Mouse (Mus musculus): ENCODE results near the gene Guca1a.
"Not testable (repeated sequence)": the region's sequence is repeated elsewhere in the genome, so short reads cannot be mapped to it uniquely, and the experiment has no call there.

Gene Guca1a

GRCm38 (mm10) chr17:47409897-47410861 is 9.8 kb upstream of the Guca1a start:
- not testable (repeated sequence) for DNase-seq (ENCODE audit: low read depth)

- DNase-seq (ENCODE audit: low read depth), result no peak
These were observed 8.1 kb upstream of the Guca1a start for GRCm38 (mm10) chr17:47408558-47408898.

GRCm38 (mm10) chr17:47407717-47408557 is 7.6 kb upstream of the Guca1a start:
- DNase-seq (ENCODE audit: low read depth), result no peak

GRCm38 (mm10) chr17:47399091-47399490 is 1.3 kb downstream of the Guca1a start:
- no peak for DNase-seq (ENCODE audit: low read depth)

GRCm38 (mm10) chr17:47395376-47395913 is 4.9 kb downstream of the Guca1a start:
- DNase-seq (ENCODE audit: low read depth), result peak; percentile 50

- DNase-seq (ENCODE audit: low read depth), result no peak
These were observed 6.0 kb downstream of the Guca1a start for GRCm38 (mm10) chr17:47394223-47394869.

- DNase-seq (ENCODE audit: low read depth), result peak; percentile 27
These were observed 13.7 kb downstream of the Guca1a start for GRCm38 (mm10) chr17:47386649-47387048.

- no peak for DNase-seq (ENCODE audit: low read depth)
These were observed 15.2 kb downstream of the Guca1a start, which contains the start of gene Guca1b for GRCm38 (mm10) chr17:47385145-47385544. TSS of gene Guca1b (plus strand) at chr17:47385393.

- DNase-seq (ENCODE audit: low read depth), result no peak
These were observed 16.3 kb downstream of the Guca1a start for GRCm38 (mm10) chr17:47384064-47384463.

GRCm38 (mm10) chr17:47383266-47383665 is 17.1 kb downstream of the Guca1a start:
- DNase-seq (ENCODE audit: low read depth), result no peak

GRCm38 (mm10) chr17:47381917-47382316 is 18.5 kb downstream of the Guca1a start:
- no peak for DNase-seq (ENCODE audit: low read depth)

GRCm38 (mm10) chr17:47378133-47378532 is 22.3 kb downstream of the Guca1a start:
- DNase-seq (ENCODE audit: low read depth), result no peak

GRCm38 (mm10) chr17:47376779-47377280 is 23.6 kb downstream of the Guca1a start:
- DNase-seq (ENCODE audit: low read depth), result no peak

GRCm38 (mm10) chr17:47373991-47374390 is 26.4 kb downstream of the Guca1a start:
- no peak for DNase-seq (ENCODE audit: low read depth)

GRCm38 (mm10) chr17:47371451-47371850 is 28.9 kb downstream of the Guca1a start:
- peak; percentile 63 for DNase-seq (ENCODE audit: low read depth)

- no peak for DNase-seq (ENCODE audit: low read depth)
These were observed 31.3 kb downstream of the Guca1a start for GRCm38 (mm10) chr17:47369087-47369443.

GRCm38 (mm10) chr17:47368401-47369086 is 31.8 kb downstream of the Guca1a start, which contains the start of gene Mrps10:
TSS of gene Mrps10 (plus strand) at chr17:47368887.
- DNase-seq (ENCODE audit: low read depth), result peak; percentile 86

GRCm38 (mm10) chr17:47361343-47361742 is 39.0 kb downstream of the Guca1a start:
- no peak for DNase-seq (ENCODE audit: low read depth)

GRCm38 (mm10) chr17:47359964-47360363 is 40.4 kb downstream of the Guca1a start:
- DNase-seq (ENCODE audit: low read depth), result peak; percentile 44

- DNase-seq (ENCODE audit: low read depth), result no peak
These were observed 50.6 kb downstream of the Guca1a start for GRCm38 (mm10) chr17:47349721-47350319.

Data from c-Kit-positive CD71-positive TER-119-negative erythroid progenitor cells, embryonic 14.5 days (primary cell).